Mouse (Mus musculus): ENCODE results near the gene Rfk. TPM values are rescaled to one million over a fixed set of nuclear protein-coding genes. Genes with fewer than 3 reads are reported as not detected.

Rfk gene
- 310 and 985 TPM in 2 replicates for polyA plus RNA-seq (2012; rRNA removed)

GRCm38 (mm10) chr19:17393841-17394591 lies at the start of gene Rfk:
Rfk (plus strand) TSS chr19:17394043.
- Histone ChIP-seq H3K27me3 (ENCODE audit: control insufficient read depth, insufficient read depth, low read length) (no peaks in the 10 kb centered on the region), H3K4me1 (ENCODE audit: control insufficient read depth, insufficient read depth, insufficient read length, low read length) (peaks cover 2% of the 10 kb centered on the region), H3K4me3 (ENCODE audit: low read depth, low read length) (peak within 1 kb of the TSS; percentile 95), H3K27ac (ENCODE audit: insufficient read depth, low read depth, low read length) (peak within 1 kb of the TSS; percentile 72), H3K36me3 (ENCODE audit: control insufficient read depth, insufficient read depth, low read length) (peaks cover 27% of the 10 kb centered on the region)
- under 1% methylated on average over 83 of the region's 83 CpGs for WGBS
- no peak for TF ChIP-seq CTCF (IDR thresholded peaks at IDR 0.05; ENCODE audit: extremely low read depth, insufficient read length, insufficient replicate concordance, low read depth, low read length)
- TF ChIP-seq POLR2A (IDR thresholded peaks at IDR 0.05; ENCODE audit: low read depth, low read length) = peak; percentile 85; the same call in 1 of the 2 replicates

GRCm38 (mm10) chr19:17344881-17345280 lies 49.0 kb upstream of the Rfk start:
- H3K27ac ChIP-seq (ENCODE audit: insufficient read depth, low read depth, low read length) = no peak overlapping the region
- 82% methylated on average over 7 of the region's 7 CpGs for WGBS
- no peaks in the 10 kb centered on the region for H3K36me3 ChIP-seq (ENCODE audit: control insufficient read depth, insufficient read depth, low read length)
- TF ChIP-seq CTCF (IDR thresholded peaks at IDR 0.05; ENCODE audit: extremely low read depth, insufficient read length, insufficient replicate concordance, low read depth, low read length) (no peak), POLR2A (IDR thresholded peaks at IDR 0.05; ENCODE audit: low read depth, low read length) (no peak)
- H3K27me3 ChIP-seq (ENCODE audit: control insufficient read depth, insufficient read depth, low read length) = no peaks in the 10 kb centered on the region
- no peak overlapping the region for H3K4me3 ChIP-seq (ENCODE audit: low read depth, low read length)
- H3K4me1 ChIP-seq (ENCODE audit: control insufficient read depth, insufficient read depth, insufficient read length, low read length) = peaks cover 3% of the 10 kb centered on the region; the same call in 1 of the 2 replicates

- H3K4me3 ChIP-seq (ENCODE audit: low read depth, low read length) = no peak overlapping the region
- H3K4me1 ChIP-seq (ENCODE audit: control insufficient read depth, insufficient read depth, insufficient read length, low read length) = peaks cover 3% of the 10 kb centered on the region; the same call in 1 of the 2 replicates
- WGBS = 90% methylated on average over 3 of the region's 3 CpGs
- no peak for TF ChIP-seq CTCF (IDR thresholded peaks at IDR 0.05; ENCODE audit: extremely low read depth, insufficient read length, insufficient replicate concordance, low read depth, low read length)
- TF ChIP-seq POLR2A (IDR thresholded peaks at IDR 0.05; ENCODE audit: low read depth, low read length) = no peak
- no peaks in the 10 kb centered on the region for H3K27me3 ChIP-seq (ENCODE audit: control insufficient read depth, insufficient read depth, low read length)
- no peaks in the 10 kb centered on the region for H3K36me3 ChIP-seq (ENCODE audit: control insufficient read depth, insufficient read depth, low read length)
- no peak overlapping the region for H3K27ac ChIP-seq (ENCODE audit: insufficient read depth, low read depth, low read length)
Measured at GRCm38 (mm10) chr19:17346716-17347474, 46.9 kb upstream of the Rfk start.

- Histone ChIP-seq H3K27ac (ENCODE audit: insufficient read depth, low read depth, low read length) (no peak overlapping the region), H3K36me3 (ENCODE audit: control insufficient read depth, insufficient read depth, low read length) (no peaks in the 10 kb centered on the region), H3K27me3 (ENCODE audit: control insufficient read depth, insufficient read depth, low read length) (no peaks in the 10 kb centered on the region), H3K4me1 (ENCODE audit: control insufficient read depth, insufficient read depth, insufficient read length, low read length) (peaks cover 3% of the 10 kb centered on the region; the same call in 1 of the 2 replicates), H3K4me3 (ENCODE audit: low read depth, low read length) (no peak overlapping the region)
- TF ChIP-seq POLR2A (IDR thresholded peaks at IDR 0.05; ENCODE audit: low read depth, low read length) (no peak), CTCF (IDR thresholded peaks at IDR 0.05; ENCODE audit: extremely low read depth, insufficient read length, insufficient replicate concordance, low read depth, low read length) (no peak)
- 80% methylated on average over 2 of the region's 2 CpGs for WGBS
Measured at GRCm38 (mm10) chr19:17347852-17348251, 46.0 kb upstream of the Rfk start.

GRCm38 (mm10) chr19:17353727-17354126 lies 40.1 kb upstream of the Rfk start:
- Histone ChIP-seq H3K4me3 (ENCODE audit: low read depth, low read length) (no peak overlapping the region), H3K27ac (ENCODE audit: insufficient read depth, low read depth, low read length) (no peak overlapping the region), H3K4me1 (ENCODE audit: control insufficient read depth, insufficient read depth, insufficient read length, low read length) (peaks cover 2% of the 10 kb centered on the region), H3K36me3 (ENCODE audit: control insufficient read depth, insufficient read depth, low read length) (no peaks in the 10 kb centered on the region), H3K27me3 (ENCODE audit: control insufficient read depth, insufficient read depth, low read length) (peaks cover 11% of the 10 kb centered on the region)
- WGBS = 82% methylated on average over 8 of the region's 8 CpGs
- TF ChIP-seq POLR2A (IDR thresholded peaks at IDR 0.05; ENCODE audit: low read depth, low read length) (no peak), CTCF (IDR thresholded peaks at IDR 0.05; ENCODE audit: extremely low read depth, insufficient read length, insufficient replicate concordance, low read depth, low read length) (no peak)

GRCm38 (mm10) chr19:17354362-17354761 lies 39.5 kb upstream of the Rfk start:
- Histone ChIP-seq H3K27me3 (ENCODE audit: control insufficient read depth, insufficient read depth, low read length) (peaks cover 11% of the 10 kb centered on the region), H3K4me1 (ENCODE audit: control insufficient read depth, insufficient read depth, insufficient read length, low read length) (peaks cover 2% of the 10 kb centered on the region), H3K4me3 (ENCODE audit: low read depth, low read length) (no peak overlapping the region), H3K36me3 (ENCODE audit: control insufficient read depth, insufficient read depth, low read length) (no peaks in the 10 kb centered on the region), H3K27ac (ENCODE audit: insufficient read depth, low read depth, low read length) (no peak overlapping the region)
- no peak for TF ChIP-seq POLR2A (IDR thresholded peaks at IDR 0.05; ENCODE audit: low read depth, low read length)
- 69% methylated on average over 4 of the region's 4 CpGs for WGBS

- 43% methylated on average over 4 of the region's 4 CpGs for WGBS
- Histone ChIP-seq H3K4me3 (ENCODE audit: low read depth, low read length) (no peak overlapping the region), H3K27me3 (ENCODE audit: control insufficient read depth, insufficient read depth, low read length) (peaks cover 11% of the 10 kb centered on the region), H3K27ac (ENCODE audit: insufficient read depth, low read depth, low read length) (no peak overlapping the region), H3K36me3 (ENCODE audit: control insufficient read depth, insufficient read depth, low read length) (no peaks in the 10 kb centered on the region), H3K4me1 (ENCODE audit: control insufficient read depth, insufficient read depth, insufficient read length, low read length) (peaks cover 2% of the 10 kb centered on the region)
- TF ChIP-seq POLR2A (IDR thresholded peaks at IDR 0.05; ENCODE audit: low read depth, low read length) (no peak), CTCF (IDR thresholded peaks at IDR 0.05; ENCODE audit: extremely low read depth, insufficient read length, insufficient replicate concordance, low read depth, low read length) (no peak)
Measured at GRCm38 (mm10) chr19:17354797-17355196, 39.0 kb upstream of the Rfk start.

All from small intestine, adult 2 months (tissue).